Mouse (Mus musculus) testis, postnatal 14 days (tissue): Measurements from ENCODE around the gene Mamdc2.
A peak's percentile ranks its signal among the peaks of the same experiment; 100 is the strongest.

ENCODE experiments used
- DNase-seq: peaks from one replicate; pipeline ENCODE4 v3.0.0; 2021; ENCODE audit warnings: low spot score

The Mamdc2 gene

GRCm38 (mm10) chr19:23434433-23434832, 13.8 kb downstream of the Mamdc2 start:
- no peak for DNase-seq

- no peak for DNase-seq
These were observed 30.6 kb downstream of the Mamdc2 start for GRCm38 (mm10) chr19:23417668-23418067.

GRCm38 (mm10) chr19:23410800-23411199, 37.4 kb downstream of the Mamdc2 start:
- DNase-seq: no peak

- DNase-seq: no peak
These were observed 37.9 kb downstream of the Mamdc2 start for GRCm38 (mm10) chr19:23410328-23410727.

GRCm38 (mm10) chr19:23401469-23402135, 46.6 kb downstream of the Mamdc2 start:
- DNase-seq: peak; percentile 14

GRCm38 (mm10) chr19:23400485-23400884, 47.8 kb downstream of the Mamdc2 start:
- DNase-seq: peak; percentile 21

GRCm38 (mm10) chr19:23395956-23396355, 52.3 kb downstream of the Mamdc2 start:
- no peak for DNase-seq

GRCm38 (mm10) chr19:23394597-23394996, 53.6 kb downstream of the Mamdc2 start:
- DNase-seq: no peak

GRCm38 (mm10) chr19:23388862-23389272, 59.4 kb downstream of the Mamdc2 start:
- no peak for DNase-seq

- DNase-seq: no peak
These were observed 60.0 kb downstream of the Mamdc2 start for GRCm38 (mm10) chr19:23388083-23388861.

- DNase-seq: no peak
These were observed 65.8 kb downstream of the Mamdc2 start for GRCm38 (mm10) chr19:23382396-23382795.

GRCm38 (mm10) chr19:23380968-23381367, 67.3 kb downstream of the Mamdc2 start:
- DNase-seq: no peak

GRCm38 (mm10) chr19:23379752-23380504, 68.3 kb downstream of the Mamdc2 start:
- no peak for DNase-seq

GRCm38 (mm10) chr19:23376536-23377201, 71.6 kb downstream of the Mamdc2 start:
- no peak for DNase-seq

GRCm38 (mm10) chr19:23374941-23375656, 73.1 kb downstream of the Mamdc2 start:
- no peak for DNase-seq

- no peak for DNase-seq
These were observed 74.5 kb downstream of the Mamdc2 start for GRCm38 (mm10) chr19:23373728-23374127.

GRCm38 (mm10) chr19:23373287-23373686, 75.0 kb downstream of the Mamdc2 start:
- peak; percentile 63 for DNase-seq

GRCm38 (mm10) chr19:23369275-23369674, 79.0 kb downstream of the Mamdc2 start:
- no peak for DNase-seq

GRCm38 (mm10) chr19:23362006-23362405, 86.2 kb downstream of the Mamdc2 start:
- DNase-seq: no peak

GRCm38 (mm10) chr19:23361124-23361523, 87.1 kb downstream of the Mamdc2 start:
- DNase-seq: no peak

- no peak for DNase-seq
These were observed 87.7 kb downstream of the Mamdc2 start for GRCm38 (mm10) chr19:23360536-23360935.
